Comparison of ENCODE assay signal across 28 mouse cellular contexts in genomic region chr3:98262133-98262532, GRCm38 (mm10). TPM values are rescaled to one million over a fixed set of nuclear protein-coding genes. Genes with fewer than 3 reads are reported as not detected.
DNase-seq lines count a peak whose midpoint lies in the region; ATAC-seq and TF ChIP-seq lines count a peak whose summit lies in the region.
"Had no signal": no experiment of that assay in that cellular context is flagged by ENCODE, and none has a peak within 500 bp of the region (broad histone marks: within the 10 kb centered on the region; RNA-seq: fewer than 3 reads in every experiment).

No protein-coding gene starts in this region.

- no peaks in the 10 kb centered on the region for H3K36me3 ChIP-seq in heart, embryonic 10.5 days
- H3K36me3 ChIP-seq in intestine, postnatal 0 days (ENCODE audit: control insufficient read depth, insufficient read depth), result no peaks in the 10 kb centered on the region
- no peaks in the 10 kb centered on the region for H3K36me3 ChIP-seq in liver, postnatal 0 days (replicated peaks; ENCODE audit: insufficient read depth, low read length)
- H3K36me3 ChIP-seq: heart, embryonic 15.5 days; hindbrain, embryonic 15.5 days; limb, embryonic 13.5 days; midbrain, embryonic 13.5 days; neural tube, embryonic 12.5 days had no signal

- peak; percentile 84 for TF ChIP-seq EP300 in liver, postnatal 0 days (IDR thresholded peaks at IDR 0.05; ENCODE audit: low read depth)

- no peaks in the 10 kb centered on the region for H3K27me3 ChIP-seq in heart, embryonic 10.5 days (ENCODE audit: insufficient read depth, poor library complexity, severe bottlenecking)
- H3K27me3 ChIP-seq in intestine, postnatal 0 days (replicated peaks; ENCODE audit: control insufficient read depth, insufficient read depth, low read length), result no peaks in the 10 kb centered on the region
- H3K27me3 ChIP-seq in liver, postnatal 0 days (ENCODE audit: insufficient read depth, low read length), result no peaks in the 10 kb centered on the region
- H3K27me3 ChIP-seq: forebrain, embryonic 13.5 days; heart, embryonic 15.5 days; hindbrain, embryonic 15.5 days; limb, embryonic 13.5 days; midbrain, embryonic 13.5 days; neural tube, embryonic 12.5 days had no signal

- H3K9ac ChIP-seq in intestine, postnatal 0 days (ENCODE audit: low read depth, low read length), result no peak overlapping the region
- no peak overlapping the region for H3K9ac ChIP-seq in liver, postnatal 0 days (replicated peaks)
- H3K9ac ChIP-seq: forebrain, embryonic 13.5 days; heart, embryonic 15.5 days; hindbrain, embryonic 15.5 days; limb, embryonic 13.5 days; midbrain, embryonic 13.5 days; neural tube, embryonic 12.5 days had no signal

- no peak for TF ChIP-seq CTCF in intestine, postnatal 0 days (IDR thresholded peaks at IDR 0.05; ENCODE audit: low read depth)
- no peak for TF ChIP-seq CTCF in liver, postnatal 0 days (IDR thresholded peaks at IDR 0.05; ENCODE audit: low read depth)

- no peak overlapping the region for H3K4me2 ChIP-seq in intestine, postnatal 0 days (replicated peaks; ENCODE audit: low read depth)
- H3K4me2 ChIP-seq in liver, postnatal 0 days (ENCODE audit: low read depth, low read length), result no peak overlapping the region
- H3K4me2 ChIP-seq: forebrain, embryonic 13.5 days; heart, embryonic 15.5 days; hindbrain, embryonic 15.5 days; limb, embryonic 13.5 days; midbrain, embryonic 13.5 days; neural tube, embryonic 12.5 days had no signal

- H3K27ac ChIP-seq in heart, embryonic 10.5 days, result no peak overlapping the region
- H3K27ac ChIP-seq in intestine, postnatal 0 days (ENCODE audit: low read depth, low read length), result peak overlapping the region; percentile 79
- H3K27ac ChIP-seq in liver, postnatal 0 days (ENCODE audit: low read depth), result peak overlapping the region; percentile 89
- H3K27ac ChIP-seq: forebrain, embryonic 13.5 days; heart, adult 2 months; heart, embryonic 15.5 days; hindbrain, embryonic 15.5 days; limb, embryonic 13.5 days; midbrain, embryonic 13.5 days; neural tube, embryonic 12.5 days had no signal

- DNase-seq in heart, adult 11 months, result peak; percentile 80
- DNase-seq in heart, embryonic 10.5 days (ENCODE audit: low spot score), result no peak
- DNase-seq in kidney, postnatal 36 days, result peak; percentile 67 to 83
- no peak for DNase-seq in liver, postnatal 0 days
- DNase-seq in urinary bladder, adult 2 months (ENCODE audit: low spot score), result no peak
- no peak for DNase-seq in thymus, postnatal 36 days
- DNase-seq in urinary bladder, postnatal 14 days (ENCODE audit: low spot score), result no peak
- DNase-seq: adrenal gland, adult 8-10 months; cerebellum, adult 9-11 months; gastrocnemius, postnatal 10 days; heart, adult 2 months; heart, postnatal 4 days; layer of hippocampus, postnatal 36 days; right cerebral cortex, adult 18-20 months; thymus, adult 18-20 months had no signal

- WGBS in heart, embryonic 10.5 days, result 93% methylated on average over 2 of the region's 2 CpGs
- WGBS in intestine, postnatal 0 days, result 64% methylated on average over 2 of the region's 2 CpGs
- WGBS in liver, postnatal 0 days (ENCODE audit: insufficient replicate concordance), result 76% methylated on average over 2 of the region's 2 CpGs

- no peak overlapping the region for H3K4me3 ChIP-seq in heart, embryonic 10.5 days
- no peak overlapping the region for H3K4me3 ChIP-seq in intestine, postnatal 0 days (ENCODE audit: low read depth, low read length)
- no peak overlapping the region for H3K4me3 ChIP-seq in liver, postnatal 0 days (ENCODE audit: low read depth, low read length)
- H3K4me3 ChIP-seq: erythroblast, embryonic 14.5 days; forebrain, embryonic 13.5 days; heart, adult 2 months; heart, embryonic 15.5 days; hindbrain, embryonic 15.5 days; limb, embryonic 13.5 days; midbrain, embryonic 13.5 days; neural tube, embryonic 12.5 days had no signal

- H3K4me1 ChIP-seq in heart, embryonic 10.5 days, result peaks cover 4% of the 10 kb centered on the region; the same call in 1 of the 2 replicates
- H3K4me1 ChIP-seq in intestine, postnatal 0 days (replicated peaks; ENCODE audit: control insufficient read depth, insufficient read depth, low read length), result peaks cover 16% of the 10 kb centered on the region
- peaks cover 22% of the 10 kb centered on the region for H3K4me1 ChIP-seq in liver, postnatal 0 days (ENCODE audit: insufficient read depth)
- H3K4me1 ChIP-seq: neural tube, embryonic 12.5 days had no signal

- H3K9me3 ChIP-seq in heart, embryonic 10.5 days, result no peaks in the 10 kb centered on the region
- no peaks in the 10 kb centered on the region for H3K9me3 ChIP-seq in intestine, postnatal 0 days (ENCODE audit: control insufficient read depth)
- H3K9me3 ChIP-seq in liver, postnatal 0 days (ENCODE audit: low read length), result no peaks in the 10 kb centered on the region
- H3K9me3 ChIP-seq: forebrain, embryonic 13.5 days; heart, embryonic 15.5 days; hindbrain, embryonic 15.5 days; limb, embryonic 13.5 days; midbrain, embryonic 13.5 days; neural tube, embryonic 12.5 days had no signal

- ATAC-seq in intestine, postnatal 0 days, result peak; percentile 66
- peak; percentile 87 for ATAC-seq in liver, postnatal 0 days
- ATAC-seq: forebrain, embryonic 13.5 days; midbrain, embryonic 13.5 days had no signal

RNA-seq across cellular contexts. Expression of gene Hmgcs2, which starts 18.1 kb away (rescaled TPM):
- 4.4 and 5.6 TPM in 2 replicates for polyA plus RNA-seq in heart, embryonic 10.5 days (2016; fragmentation: Nextera tagmentation; extraction: Ambion mirVana)
- 649 and 754 TPM in 2 replicates for polyA plus RNA-seq in intestine, postnatal 0 days (2015; fragmentation: Nextera tagmentation; extraction: Ambion mirVana)
- polyA plus RNA-seq in liver, postnatal 0 days (2015; fragmentation: Nextera tagmentation; extraction: Ambion mirVana), result 1,492 and 1,631 TPM in 2 replicates
- polyA plus RNA-seq in urinary bladder, adult 2 months (2012; rRNA removed), result 55.3 and 70.4 TPM in 2 replicates

RNA-seq across cellular contexts. Expression of gene Reg4, which starts 40.2 kb away (rescaled TPM):
- polyA plus RNA-seq in heart, embryonic 10.5 days (2016; fragmentation: Nextera tagmentation; extraction: Ambion mirVana), result not detected in 2 replicates
- polyA plus RNA-seq in intestine, postnatal 0 days (2015; fragmentation: Nextera tagmentation; extraction: Ambion mirVana), result 90.6 and 144 TPM in 2 replicates
- polyA plus RNA-seq in liver, postnatal 0 days (2015; fragmentation: Nextera tagmentation; extraction: Ambion mirVana), result not detected in 2 replicates
- not detected in 2 replicates for polyA plus RNA-seq in urinary bladder, adult 2 months (2012; rRNA removed)
- polyA plus RNA-seq: brain, embryonic 14.5 days; cortical plate, adult 2 months; embryonic facial prominence, embryonic 11.5 days; erythroblast, embryonic 14.5 days; forebrain, embryonic 13.5 days; frontal cortex, adult 2 months; heart, adult 2 months; heart, embryonic 15.5 days; hindbrain, embryonic 15.5 days; limb, embryonic 13.5 days; lung, postnatal 0 days; midbrain, embryonic 13.5 days; neural tube, embryonic 12.5 days had no signal

Comparison
In these comparisons a context has a peak if more than half of its experiments do, and no peak if none do; other contexts are left out.
1. DNase-seq: peak in heart, adult 11 months (single experiment) and kidney, postnatal 36 days (2 of 2); none in heart, embryonic 10.5 days (single experiment), liver, postnatal 0 days (single experiment), urinary bladder, adult 2 months (single experiment), thymus, postnatal 36 days (0 of 2) and urinary bladder, postnatal 14 days (single experiment).
2. RNA of gene Reg4, which starts 40.2 kb away (polyA plus RNA-seq): 90.6 to 144 TPM in intestine, postnatal 0 days; not detected in heart, embryonic 10.5 days, not detected in liver, postnatal 0 days and not detected in urinary bladder, adult 2 months; every median in the first group is over 10 times any median in the second.